In genomic region chr7:67426076-67426475, GRCm38 (mm10) we compare ENCODE assay signal across 19 mouse cellular contexts. TPM values are rescaled to one million over a fixed set of nuclear protein-coding genes. Genes with fewer than 3 reads are reported as not detected.
DNase-seq lines count a peak whose midpoint lies in the region; ATAC-seq and TF ChIP-seq lines count a peak whose summit lies in the region.
"Had no signal": no experiment of that assay in that cellular context is flagged by ENCODE, and none has a peak within 500 bp of the region (broad histone marks: within the 10 kb centered on the region; RNA-seq: fewer than 3 reads in every experiment).

No protein-coding gene starts in this region.

- H3K27ac ChIP-seq in heart, embryonic 10.5 days: peak overlapping the region; percentile 19; the same call in 1 of the 2 replicates
- H3K27ac ChIP-seq in stomach, postnatal 0 days (replicated peaks): no peak overlapping the region
- H3K27ac ChIP-seq: embryonic facial prominence, embryonic 10.5 days; forebrain, embryonic 13.5 days; hindbrain, embryonic 13.5 days had no signal

- no peak for TF ChIP-seq EP300 in stomach, postnatal 0 days (optimal IDR thresholded peaks at IDR 0.05)

- H3K4me2 ChIP-seq in stomach, postnatal 0 days (replicated peaks; ENCODE audit: low read depth): no peak overlapping the region
- H3K4me2 ChIP-seq: forebrain, embryonic 13.5 days; heart, embryonic 13.5 days; hindbrain, embryonic 13.5 days had no signal

- H3K9ac ChIP-seq in stomach, postnatal 0 days (ENCODE audit: low read length): no peak overlapping the region
- H3K9ac ChIP-seq: forebrain, embryonic 13.5 days; forebrain, postnatal 0 days; heart, embryonic 13.5 days; hindbrain, embryonic 13.5 days had no signal

- H3K4me3 ChIP-seq in heart, embryonic 10.5 days: no peak overlapping the region
- H3K4me3 ChIP-seq in megakaryocyte, embryonic 14.5 days (replicated peaks): peak overlapping the region; percentile 16
- no peak overlapping the region for H3K4me3 ChIP-seq in stomach, postnatal 0 days (ENCODE audit: low read depth, low read length)
- H3K4me3 ChIP-seq: embryonic facial prominence, embryonic 10.5 days; forebrain, embryonic 13.5 days; heart, embryonic 13.5 days; hindbrain, embryonic 13.5 days had no signal

- peaks cover 23% of the 10 kb centered on the region for H3K4me1 ChIP-seq in heart, embryonic 10.5 days
- H3K4me1 ChIP-seq in megakaryocyte, embryonic 14.5 days: peaks cover 45% of the 10 kb centered on the region
- H3K4me1 ChIP-seq in stomach, postnatal 0 days (replicated peaks; ENCODE audit: control insufficient read depth, insufficient read depth): no peaks in the 10 kb centered on the region

- no peak for TF ChIP-seq CTCF in stomach, postnatal 0 days (IDR thresholded peaks at IDR 0.05; ENCODE audit: low read depth)

- no peak for DNase-seq in heart, embryonic 10.5 days (ENCODE audit: low spot score)
- DNase-seq in heart, postnatal 10 days: no peak
- peak; percentile 34 for DNase-seq in thymus, postnatal 4 days
- no peak for DNase-seq in thymus, postnatal 0 days (ENCODE audit: low spot score)
- no peak for DNase-seq in stomach, postnatal 0 days (ENCODE audit: low spot score)
- no peak for DNase-seq in kidney, postnatal 4 days
- DNase-seq in layer of hippocampus, adult 8-10 months (ENCODE audit: low spot score in 2 of 2): no peak
- DNase-seq: cerebellum, adult 2 months; cerebellum, postnatal 10 days; forebrain, postnatal 0 days; gastrocnemius, postnatal 14 days; heart, postnatal 4 days had no signal

- peak; percentile 5; the same call in 1 of the 2 replicates for ATAC-seq in stomach, postnatal 0 days (ENCODE audit: low FRiP score, low TSS enrichment)
- ATAC-seq: activated CD4-positive, CD25-positive, alpha-beta regulatory T cell, adult 4 months; forebrain, embryonic 13.5 days; forebrain, postnatal 0 days; Patski had no signal

- H3K9me3 ChIP-seq in heart, embryonic 10.5 days: no peaks in the 10 kb centered on the region
- no peaks in the 10 kb centered on the region for H3K9me3 ChIP-seq in megakaryocyte, embryonic 14.5 days
- no peaks in the 10 kb centered on the region for H3K9me3 ChIP-seq in stomach, postnatal 0 days (ENCODE audit: control insufficient read depth, low read length)
- H3K9me3 ChIP-seq: embryonic facial prominence, embryonic 10.5 days; forebrain, embryonic 13.5 days; heart, embryonic 13.5 days; hindbrain, embryonic 13.5 days had no signal

- intact Hi-C loops in heart, postnatal 10 days (cut with DNase I): no loop called here

- no peaks in the 10 kb centered on the region for H3K36me3 ChIP-seq in heart, embryonic 10.5 days
- no peaks in the 10 kb centered on the region for H3K36me3 ChIP-seq in megakaryocyte, embryonic 14.5 days (replicated peaks; ENCODE audit: low read length)
- H3K36me3 ChIP-seq in stomach, postnatal 0 days (ENCODE audit: control insufficient read depth, insufficient read depth, low read length): no peaks in the 10 kb centered on the region
- H3K36me3 ChIP-seq: embryonic facial prominence, embryonic 10.5 days; heart, embryonic 13.5 days; hindbrain, embryonic 13.5 days had no signal

- H3K27me3 ChIP-seq in heart, embryonic 10.5 days (ENCODE audit: insufficient read depth, poor library complexity, severe bottlenecking): no peaks in the 10 kb centered on the region
- peaks cover 8% of the 10 kb centered on the region for H3K27me3 ChIP-seq in megakaryocyte, embryonic 14.5 days (replicated peaks)
- H3K27me3 ChIP-seq in stomach, postnatal 0 days (ENCODE audit: control insufficient read depth, insufficient read depth, low read length): no peaks in the 10 kb centered on the region
- H3K27me3 ChIP-seq: forebrain, embryonic 13.5 days; heart, embryonic 13.5 days; hindbrain, embryonic 13.5 days; Patski had no signal

RNA-seq across cellular contexts. Expression of gene Mef2a, which starts 53.4 kb away (rescaled TPM):
- 45.7 and 69.6 TPM in 2 replicates for polyA plus RNA-seq in heart, embryonic 10.5 days (2016; fragmentation: Nextera tagmentation; extraction: Ambion mirVana)
- total RNA-seq in heart, postnatal 10 days (2021): 100 to 1,000 TPM; 192 to 218 TPM
- 62.3 and 64.9 TPM in 2 replicates for polyA plus RNA-seq in thymus, postnatal 0 days (2015; fragmentation: Nextera tagmentation; extraction: Ambion mirVana)
- polyA plus RNA-seq in megakaryocyte, embryonic 14.5 days (2012; ENCODE audit: insufficient read depth, low replicate concordance): 0.58 and 3.5 TPM in 2 replicates
- 20.0 and 21.5 TPM in 2 replicates for polyA plus RNA-seq in stomach, postnatal 0 days (2015; fragmentation: Nextera tagmentation; extraction: Ambion mirVana)
- total RNA-seq in layer of hippocampus, adult 8-10 months (2022): 100 to 1,000 TPM; 139 to 155 (median 150) TPM
